Mouse (Mus musculus) liver, adult 2 months (tissue): Measurements from ENCODE around the gene Ptprn2. TPM values are rescaled to one million over a fixed set of nuclear protein-coding genes. Genes with fewer than 3 reads are reported as not detected.
"Not testable (repeated sequence)": the region's sequence is repeated elsewhere in the genome, so short reads cannot be mapped to it uniquely, and the experiment has no call there.

Source experiments
- DNase-seq: peaks from one replicate; pipeline ENCODE4 v3.0.0-alpha.2; 2011; ENCODE audit warnings: low read depth, low spot score; ENCODE audit errors: extremely low read depth
- H3K27ac ChIP-seq: fragments of 200-500 bp; replicated peaks from 2 replicates; pipeline ENCODE4 v1.5.1; 2012; ENCODE audit warnings: low read depth, mild to moderate bottlenecking, control low read depth, inconsistent platforms, low read length; ENCODE audit not compliant: insufficient read depth
- H3K27me3 ChIP-seq: fragments of 200-500 bp; 2 replicates; pipeline ENCODE4 v1.6.1; 2012; ENCODE audit warnings: mild to moderate bottlenecking, moderate library complexity, low read length, inconsistent platforms; ENCODE audit not compliant: control insufficient read depth, insufficient read depth
- H3K36me3 ChIP-seq: fragments of 200-500 bp; 2 replicates; pipeline ENCODE4 v1.6.1; 2012; ENCODE audit warnings: low read length, inconsistent platforms; ENCODE audit not compliant: control insufficient read depth, insufficient read depth
- H3K4me1 ChIP-seq: fragments of 200-500 bp; 2 replicates; pipeline ENCODE4 v1.6.1; 2011; ENCODE audit warnings: low read length; ENCODE audit not compliant: control insufficient read depth, insufficient read depth
- H3K4me3 ChIP-seq: fragments of 200-500 bp; 2 replicates; pipeline ENCODE4 v1.5.1; 2011; ENCODE audit warnings: low read depth, mild to moderate bottlenecking, control low read depth, low read length, moderate library complexity; ENCODE audit not compliant: insufficient read depth
- H3K79me2 ChIP-seq: fragments of 200-500 bp; 2 replicates; pipeline ENCODE4 v1.6.1; 2012; ENCODE audit warnings: inconsistent platforms, mild to moderate bottlenecking, low read length, moderate library complexity; ENCODE audit not compliant: control insufficient read depth, insufficient read depth
- H3K9ac ChIP-seq: fragments of 200-500 bp; 2 replicates; pipeline ENCODE4 v1.6.1; 2012; ENCODE audit warnings: low read depth, mild to moderate bottlenecking, control low read depth, inconsistent platforms, low read length
- CTCF ChIP-seq: fragments of 200-500 bp; IDR thresholded peaks from 2 replicates; pipeline ENCODE4 v1.5.1; 2011; ENCODE audit warnings: low read depth, low read length, control low read depth
- POLR2A ChIP-seq: fragments of 200-500 bp; IDR thresholded peaks from 2 replicates; pipeline ENCODE4 v1.6.1; 2011; ENCODE audit warnings: low read length, control low read depth; ENCODE audit not compliant: insufficient read depth; ENCODE audit errors: extremely low read depth
- WGBS: fragments of 180-500 bp; shearing (Covaris S2); methylation state at CpG from one replicate; pipeline ENCODE4 v1.1.7; 2018; 5-methylcytosine and 5-hydroxymethylcytosine counted together
- polyA plus RNA-seq: library from polyadenylated mRNA; depleted of rRNA; stranded (reverse); fragments of >200 nt; gene quantifications from 2 replicates; pipeline ENCODE4 v1.2.3, GENCODE M21; 2012
- total RNA-seq: library from RNA; depleted of rRNA; stranded (reverse); fragments of >200 nt; gene quantifications from 2 replicates; pipeline ENCODE4 v1.2.3, GENCODE M21; 2014

Gene Ptprn2
- total and polyA plus RNA-seq, 2 experiments: 0.06 TPM; not detected in 1

GRCm38 (mm10) chr12:116488836-116489235 lies 3.3 kb downstream of the Ptprn2 start:
- 76% methylated on average over 8 of the region's 8 CpGs for WGBS
- Histone ChIP-seq H3K79me2 (no peaks in the 10 kb centered on the region), H3K27ac (no peak overlapping the region), H3K9ac (no peak overlapping the region), H3K4me1 (no peaks in the 10 kb centered on the region), H3K36me3 (no peaks in the 10 kb centered on the region), H3K4me3 (no peak overlapping the region), H3K27me3 (peaks cover 13% of the 10 kb centered on the region)
- DNase-seq: no peak
- TF ChIP-seq CTCF: no peak
- TF ChIP-seq POLR2A: no peak

GRCm38 (mm10) chr12:116490575-116491356 lies 5.2 kb downstream of the Ptprn2 start:
- Histone ChIP-seq H3K9ac (no peak overlapping the region), H3K27me3 (peaks cover 11% of the 10 kb centered on the region), H3K36me3 (no peaks in the 10 kb centered on the region), H3K4me3 (no peak overlapping the region), H3K4me1 (no peaks in the 10 kb centered on the region), H3K79me2 (no peaks in the 10 kb centered on the region), H3K27ac (no peak overlapping the region)
- no peak for DNase-seq
- no peak for TF ChIP-seq POLR2A
- no peak for TF ChIP-seq CTCF
- WGBS: 35% methylated on average over 5 of the region's 5 CpGs

- H3K4me1 ChIP-seq: no peaks in the 10 kb centered on the region
- no peak for DNase-seq
- no peak for TF ChIP-seq CTCF
- no peak for TF ChIP-seq POLR2A
- H3K36me3 ChIP-seq: no peaks in the 10 kb centered on the region
- no peak overlapping the region for H3K9ac ChIP-seq
- H3K27ac ChIP-seq: no peak overlapping the region
- no peaks in the 10 kb centered on the region for H3K79me2 ChIP-seq
- H3K4me3 ChIP-seq: no peak overlapping the region
- no peaks in the 10 kb centered on the region for H3K27me3 ChIP-seq
These were observed 13.1 kb downstream of the Ptprn2 start for GRCm38 (mm10) chr12:116498666-116499065.

GRCm38 (mm10) chr12:116500652-116501051 lies 15.1 kb downstream of the Ptprn2 start:
- no peak for TF ChIP-seq POLR2A
- TF ChIP-seq CTCF: no peak
- Histone ChIP-seq H3K27me3 (no peaks in the 10 kb centered on the region), H3K27ac (no peak overlapping the region), H3K9ac (no peak overlapping the region), H3K36me3 (no peaks in the 10 kb centered on the region), H3K4me3 (no peak overlapping the region), H3K79me2 (no peaks in the 10 kb centered on the region), H3K4me1 (no peaks in the 10 kb centered on the region)
- DNase-seq: no peak
- 65% methylated on average over 11 of the region's 11 CpGs for WGBS

GRCm38 (mm10) chr12:116512482-116512881 lies 27.0 kb downstream of the Ptprn2 start:
- Histone ChIP-seq H3K4me1 (no peaks in the 10 kb centered on the region), H3K79me2 (no peaks in the 10 kb centered on the region), H3K27me3 (no peaks in the 10 kb centered on the region), H3K9ac (no peak overlapping the region), H3K4me3 (no peak overlapping the region), H3K36me3 (no peaks in the 10 kb centered on the region), H3K27ac (no peak overlapping the region)
- TF ChIP-seq POLR2A (no peak), CTCF (no peak)
- WGBS: 88% methylated on average over 1 of the region's 1 CpGs
- DNase-seq: no peak

- not testable (repeated sequence) for H3K4me3 ChIP-seq, H3K27ac ChIP-seq, H3K36me3 ChIP-seq, H3K27me3 ChIP-seq, DNase-seq, H3K4me1 ChIP-seq, H3K79me2 ChIP-seq, H3K9ac ChIP-seq
- WGBS: 82% methylated on average over 2 of the region's 2 CpGs
These were observed 28.3 kb downstream of the Ptprn2 start for GRCm38 (mm10) chr12:116513788-116514187.
